Mouse (Mus musculus): Measurements from ENCODE around the gene 1700020N01Rik.

1700020N01Rik gene

GRCm38 (mm10) chr10:21604476-21604875, 11.5 kb downstream of the 1700020N01Rik start:
- no peak for DNase-seq (ENCODE audit: low spot score)

- DNase-seq (ENCODE audit: low spot score), result peak; percentile 56
Measured at GRCm38 (mm10) chr10:21605011-21605571, 12.1 kb downstream of the 1700020N01Rik start.

GRCm38 (mm10) chr10:21605601-21606000, 12.7 kb downstream of the 1700020N01Rik start:
- no peak for DNase-seq (ENCODE audit: low spot score)

- no peak for DNase-seq (ENCODE audit: low spot score)
Measured at GRCm38 (mm10) chr10:21606931-21607330, 14.0 kb downstream of the 1700020N01Rik start.

GRCm38 (mm10) chr10:21609583-21609982, 16.6 kb downstream of the 1700020N01Rik start:
- DNase-seq (ENCODE audit: low spot score), result peak; percentile 82

GRCm38 (mm10) chr10:21613021-21613860, 20.3 kb downstream of the 1700020N01Rik start:
- no peak for DNase-seq (ENCODE audit: low spot score)

GRCm38 (mm10) chr10:21614520-21614919, 21.6 kb downstream of the 1700020N01Rik start:
- DNase-seq (ENCODE audit: low spot score), result no peak

GRCm38 (mm10) chr10:21618745-21619508, 26.0 kb downstream of the 1700020N01Rik start:
- DNase-seq (ENCODE audit: low spot score), result peak; percentile 16

- no peak for DNase-seq (ENCODE audit: low spot score)
Measured at GRCm38 (mm10) chr10:21622065-21622464, 29.1 kb downstream of the 1700020N01Rik start.

GRCm38 (mm10) chr10:21628555-21628954, 35.6 kb downstream of the 1700020N01Rik start:
- peak; percentile 87 for DNase-seq (ENCODE audit: low spot score)

GRCm38 (mm10) chr10:21629031-21629740, 36.2 kb downstream of the 1700020N01Rik start:
- DNase-seq (ENCODE audit: low spot score), result no peak

- DNase-seq (ENCODE audit: low spot score), result peak; percentile 59
Measured at GRCm38 (mm10) chr10:21631481-21631880, 38.5 kb downstream of the 1700020N01Rik start.

- DNase-seq (ENCODE audit: low spot score), result no peak
Measured at GRCm38 (mm10) chr10:21632687-21633086, 39.7 kb downstream of the 1700020N01Rik start.

GRCm38 (mm10) chr10:21635988-21636710, 43.2 kb downstream of the 1700020N01Rik start:
- no peak for DNase-seq (ENCODE audit: low spot score)

- DNase-seq (ENCODE audit: low spot score), result peak; percentile 14
Measured at GRCm38 (mm10) chr10:21636711-21637081, 43.8 kb downstream of the 1700020N01Rik start.

- DNase-seq (ENCODE audit: low spot score), result no peak
Measured at GRCm38 (mm10) chr10:21651388-21651787, 58.4 kb downstream of the 1700020N01Rik start.

GRCm38 (mm10) chr10:21652426-21653345, 59.7 kb downstream of the 1700020N01Rik start:
- no peak for DNase-seq (ENCODE audit: low spot score)

GRCm38 (mm10) chr10:21653469-21653868, 60.5 kb downstream of the 1700020N01Rik start:
- no peak for DNase-seq (ENCODE audit: low spot score)

GRCm38 (mm10) chr10:21659576-21660246, 66.8 kb downstream of the 1700020N01Rik start:
- DNase-seq (ENCODE audit: low spot score), result peak; percentile 7

- no peak for DNase-seq (ENCODE audit: low spot score)
Measured at GRCm38 (mm10) chr10:21668976-21669375, 76.0 kb downstream of the 1700020N01Rik start.

Measured in adipocyte (in vitro differentiated cells).